Mouse (Mus musculus) kidney, embryonic 16.5 days (tissue): ENCODE results near the gene Trp53tg5. TPM values are rescaled to one million over a fixed set of nuclear protein-coding genes. Genes with fewer than 3 reads are reported as not detected.

Source experiments
- ATAC-seq: fragments of 200-750 bp; cut with Nextera tagmentation; 2 replicates; pipeline ENCODE4 v1.8.0; 2017; ENCODE audit warnings: moderate TSS enrichment; ENCODE audit not compliant: low FRiP score, low TSS enrichment
- H3K27ac ChIP-seq: fragments of 300-500 bp; sonication (generic); 2 replicates; pipeline ENCODE4 v1.5.1; 2014; ENCODE audit warnings: low read length
- H3K27me3 ChIP-seq: fragments of 300-500 bp; sonication (generic); 2 replicates; pipeline ENCODE4 v1.6.1; 2014; ENCODE audit warnings: low read length, control low read depth, mixed read lengths; ENCODE audit not compliant: insufficient read depth
- H3K36me3 ChIP-seq: fragments of 300-500 bp; sonication (generic); 2 replicates; pipeline ENCODE4 v1.6.1; 2014; ENCODE audit warnings: low read length, control low read depth, mixed read lengths; ENCODE audit not compliant: insufficient read depth
- H3K4me1 ChIP-seq: fragments of 300-500 bp; sonication (generic); 2 replicates; pipeline ENCODE4 v1.6.1; 2014; ENCODE audit warnings: low read length, control low read depth, mixed read lengths; ENCODE audit not compliant: insufficient read depth
- H3K4me2 ChIP-seq: fragments of 300-500 bp; sonication (generic); replicated peaks from 2 replicates; pipeline ENCODE4 v1.6.1; 2014; ENCODE audit warnings: low read depth, low read length
- H3K4me3 ChIP-seq: fragments of 300-500 bp; sonication (generic); 2 replicates; pipeline ENCODE4 v1.5.1; 2014; ENCODE audit warnings: mild to moderate bottlenecking, low read length
- H3K9ac ChIP-seq: fragments of 300-500 bp; sonication (generic); replicated peaks from 2 replicates; pipeline ENCODE4 v1.6.1; 2014; ENCODE audit warnings: low read length
- H3K9me3 ChIP-seq: fragments of 300-500 bp; sonication (generic); 2 replicates; pipeline ENCODE4 v1.6.1; 2016; ENCODE audit warnings: low read length, control low read depth
- WGBS: fragments of 180-500 bp; shearing (Covaris S2); extraction: QIAGEN DNeasy Blood & Tissue Kit; methylation state at CpG from one replicate; pipeline ENCODE4 v1.1.7; 2014; 5-methylcytosine and 5-hydroxymethylcytosine counted together
- polyA plus RNA-seq: library from polyadenylated mRNA; unstranded; fragments of >200 nt; fragmentation: Nextera tagmentation; extraction: Ambion mirVana; gene quantifications from 2 replicates; pipeline ENCODE4 v1.2.1, GENCODE M21; 2015

Trp53tg5 gene
- polyA plus RNA-seq, 1 experiment from 2014 or later, result not detected

GRCm38 (mm10) chr2:164514916-164515315 is 41.4 kb upstream of the Trp53tg5 start:
- H3K4me1 ChIP-seq, result 0 out of 2 replicates have a peak, but pooled peaks cover 7% of the 10 kb centered on the region
- no peak overlapping the region for H3K9ac ChIP-seq
- WGBS, result 76% methylated on average over 3 of the region's 3 CpGs
- no peak overlapping the region for H3K4me3 ChIP-seq
- H3K27me3 ChIP-seq, result no peaks in the 10 kb centered on the region
- no peak overlapping the region for H3K27ac ChIP-seq
- no peak for ATAC-seq
- no peak overlapping the region for H3K4me2 ChIP-seq
- H3K9me3 ChIP-seq, result no peaks in the 10 kb centered on the region
- H3K36me3 ChIP-seq, result no peaks in the 10 kb centered on the region

GRCm38 (mm10) chr2:164513389-164513788 is 39.9 kb upstream of the Trp53tg5 start:
- 59% methylated on average over 8 of the region's 8 CpGs for WGBS
- 0 out of 2 replicates have a peak, but pooled peaks cover 7% of the 10 kb centered on the region for H3K4me1 ChIP-seq
- no peak for ATAC-seq

GRCm38 (mm10) chr2:164512121-164512909 is 38.8 kb upstream of the Trp53tg5 start:
- no peak for ATAC-seq
- H3K9ac ChIP-seq, result 0 out of 2 replicates have a peak overlapping the region, but pooled peaks have one; percentile 8
- no peaks in the 10 kb centered on the region for H3K27me3 ChIP-seq
- no peak overlapping the region for H3K4me2 ChIP-seq
- 60% methylated on average over 14 of the region's 14 CpGs for WGBS
- no peaks in the 10 kb centered on the region for H3K9me3 ChIP-seq
- 0 out of 2 replicates have a peak, but pooled peaks cover 7% of the 10 kb centered on the region for H3K4me1 ChIP-seq
- no peak overlapping the region for H3K4me3 ChIP-seq
- H3K27ac ChIP-seq, result no peak overlapping the region
- 0 out of 2 replicates have a peak, but pooled peaks cover under 1% of the 10 kb centered on the region for H3K36me3 ChIP-seq

More at GRCm38 (mm10) chr2:164513389-164513788, 39.9 kb upstream of the Trp53tg5 start:
- Histone ChIP-seq H3K9ac (no peak overlapping the region), H3K27me3 (no peaks in the 10 kb centered on the region), H3K36me3 (no peaks in the 10 kb centered on the region), H3K27ac (no peak overlapping the region), H3K4me2 (no peak overlapping the region), H3K9me3 (no peaks in the 10 kb centered on the region), H3K4me3 (no peak overlapping the region)

GRCm38 (mm10) chr2:164510621-164511190 is 37.2 kb upstream of the Trp53tg5 start:
- ATAC-seq, result peak; percentile 58
- H3K27ac ChIP-seq, result peak overlapping the region; percentile 43; the same call in 1 of the 2 replicates
- no peak overlapping the region for H3K4me3 ChIP-seq
- no peaks in the 10 kb centered on the region for H3K9me3 ChIP-seq
- no peak overlapping the region for H3K4me2 ChIP-seq
- WGBS, result 38% methylated on average over 4 of the region's 5 CpGs
- H3K36me3 ChIP-seq, result peaks cover 10% of the 10 kb centered on the region; the same call in 1 of the 2 replicates
- H3K4me1 ChIP-seq, result 0 out of 2 replicates have a peak, but pooled peaks cover 7% of the 10 kb centered on the region
- no peak overlapping the region for H3K9ac ChIP-seq
- H3K27me3 ChIP-seq, result no peaks in the 10 kb centered on the region

GRCm38 (mm10) chr2:164507811-164508210 is 34.3 kb upstream of the Trp53tg5 start:
- Histone ChIP-seq H3K9ac (no peak overlapping the region), H3K27ac (no peak overlapping the region), H3K4me2 (no peak overlapping the region), H3K36me3 (peaks cover 36% of the 10 kb centered on the region), H3K27me3 (no peaks in the 10 kb centered on the region), H3K4me3 (no peak overlapping the region), H3K9me3 (peaks cover 13% of the 10 kb centered on the region), H3K4me1 (0 out of 2 replicates have a peak, but pooled peaks cover 7% of the 10 kb centered on the region)
- ATAC-seq, result no peak
- WGBS, result 91% methylated on average over 19 of the region's 19 CpGs

- Histone ChIP-seq H3K9me3 (peaks cover 13% of the 10 kb centered on the region), H3K4me2 (no peak overlapping the region), H3K27me3 (no peaks in the 10 kb centered on the region), H3K9ac (no peak overlapping the region), H3K4me1 (no peaks in the 10 kb centered on the region), H3K4me3 (no peak overlapping the region), H3K27ac (no peak overlapping the region), H3K36me3 (peaks cover 55% of the 10 kb centered on the region)
- ATAC-seq, result no peak
- 91% methylated on average over 4 of the region's 4 CpGs for WGBS
These were observed 32.3 kb upstream of the Trp53tg5 start for GRCm38 (mm10) chr2:164505619-164506347.

- H3K4me1 ChIP-seq, result no peaks in the 10 kb centered on the region
- H3K9me3 ChIP-seq, result peaks cover 13% of the 10 kb centered on the region
- ATAC-seq, result no peak
- H3K27ac ChIP-seq, result no peak overlapping the region
- no peak overlapping the region for H3K4me3 ChIP-seq
- H3K4me2 ChIP-seq, result no peak overlapping the region
- H3K9ac ChIP-seq, result no peak overlapping the region
- no peaks in the 10 kb centered on the region for H3K27me3 ChIP-seq
- H3K36me3 ChIP-seq, result peaks cover 59% of the 10 kb centered on the region
- 99% methylated on average over 3 of the region's 3 CpGs for WGBS
These were observed 31.4 kb upstream of the Trp53tg5 start for GRCm38 (mm10) chr2:164504919-164505318.

- ATAC-seq, result no peak
- no peak overlapping the region for H3K9ac ChIP-seq
- peaks cover 13% of the 10 kb centered on the region for H3K9me3 ChIP-seq
- H3K36me3 ChIP-seq, result peaks cover 47% of the 10 kb centered on the region
- no peak overlapping the region for H3K4me3 ChIP-seq
- peaks cover 13% of the 10 kb centered on the region for H3K4me1 ChIP-seq
- H3K4me2 ChIP-seq, result no peak overlapping the region
- H3K27me3 ChIP-seq, result no peaks in the 10 kb centered on the region
- H3K27ac ChIP-seq, result no peak overlapping the region
- WGBS, result 54% methylated on average over 7 of the region's 7 CpGs
These were observed 27.0 kb upstream of the Trp53tg5 start for GRCm38 (mm10) chr2:164500511-164500910.

GRCm38 (mm10) chr2:164499317-164499716 is 25.8 kb upstream of the Trp53tg5 start:
- no peak overlapping the region for H3K9ac ChIP-seq
- H3K4me2 ChIP-seq, result no peak overlapping the region
- H3K9me3 ChIP-seq, result peaks cover 5% of the 10 kb centered on the region; the same call in 1 of the 2 replicates
- WGBS, result 83% methylated on average over 5 of the region's 5 CpGs
- H3K27ac ChIP-seq, result no peak overlapping the region
- no peak for ATAC-seq
- H3K36me3 ChIP-seq, result peaks cover 36% of the 10 kb centered on the region
- H3K4me1 ChIP-seq, result peaks cover 13% of the 10 kb centered on the region
- no peaks in the 10 kb centered on the region for H3K27me3 ChIP-seq
- H3K4me3 ChIP-seq, result no peak overlapping the region
